Mouse (Mus musculus): ENCODE results near the gene Bcl2l15. TPM values are rescaled to one million over a fixed set of nuclear protein-coding genes. Genes with fewer than 3 reads are reported as not detected.
"Not testable (repeated sequence)": the region's sequence is repeated elsewhere in the genome, so short reads cannot be mapped to it uniquely, and the experiment has no call there.

The Bcl2l15 gene
- total RNA-seq, 2 experiments from 2014 or later, result 0.56 to 0.70 TPM

GRCm38 (mm10) chr3:103831146-103831545, 1.3 kb upstream of the Bcl2l15 start:
- DNase-seq, result no peak

GRCm38 (mm10) chr3:103834001-103834400, 1.6 kb downstream of the Bcl2l15 start:
- no peak for DNase-seq

- no peak for DNase-seq
Observed at GRCm38 (mm10) chr3:103835272-103835950, 3.0 kb downstream of the Bcl2l15 start.

GRCm38 (mm10) chr3:103835951-103836310, 3.5 kb downstream of the Bcl2l15 start:
- no peak for DNase-seq

- no peak for DNase-seq
Observed at GRCm38 (mm10) chr3:103836453-103836852, 4.1 kb downstream of the Bcl2l15 start.

GRCm38 (mm10) chr3:103839711-103840110, 7.3 kb downstream of the Bcl2l15 start:
- no peak for DNase-seq

- not testable (repeated sequence) for DNase-seq
Observed at GRCm38 (mm10) chr3:103840195-103840594, 7.8 kb downstream of the Bcl2l15 start.

GRCm38 (mm10) chr3:103840946-103841345, 8.5 kb downstream of the Bcl2l15 start:
- not testable (repeated sequence) for DNase-seq

- no peak for DNase-seq
Observed at GRCm38 (mm10) chr3:103850644-103851363, 18.4 kb downstream of the Bcl2l15 start.

GRCm38 (mm10) chr3:103851481-103851880, 19.1 kb downstream of the Bcl2l15 start:
- DNase-seq, result no peak

- no peak for DNase-seq
Observed at GRCm38 (mm10) chr3:103851882-103852281, 19.5 kb downstream of the Bcl2l15 start.

- no peak for DNase-seq
Observed at GRCm38 (mm10) chr3:103852565-103853299, 20.3 kb downstream of the Bcl2l15 start.

GRCm38 (mm10) chr3:103853804-103854203, 21.4 kb downstream of the Bcl2l15 start:
- no peak for DNase-seq

GRCm38 (mm10) chr3:103857036-103857805, 24.8 kb downstream of the Bcl2l15 start:
- DNase-seq, result no peak

GRCm38 (mm10) chr3:103857977-103858563, 25.7 kb downstream of the Bcl2l15 start:
- no peak for DNase-seq

- no peak for DNase-seq
Observed at GRCm38 (mm10) chr3:103858881-103859801, 26.7 kb downstream of the Bcl2l15 start, which contains the start of gene Ptpn22. Gene Ptpn22, plus strand, starts transcription at chr3:103859795.

- DNase-seq, result peak; percentile 15
Observed at GRCm38 (mm10) chr3:103859851-103860391, 27.5 kb downstream of the Bcl2l15 start.

GRCm38 (mm10) chr3:103862721-103863220, 30.4 kb downstream of the Bcl2l15 start:
- DNase-seq, result no peak

GRCm38 (mm10) chr3:103864200-103864599, 31.8 kb downstream of the Bcl2l15 start:
- no peak for DNase-seq

GRCm38 (mm10) chr3:103867424-103867971, 35.1 kb downstream of the Bcl2l15 start:
- no peak for DNase-seq

Data from gastrocnemius, postnatal 25 days (tissue).